Mouse (Mus musculus): ENCODE results near the gene Fcamr.

Fcamr gene

GRCm38 (mm10) chr1:130854819-130855218, 54.1 kb downstream of the Fcamr start:
- DNase-seq (ENCODE audit: low spot score) = no peak

GRCm38 (mm10) chr1:130855723-130856122, 55.0 kb downstream of the Fcamr start:
- no peak for DNase-seq (ENCODE audit: low spot score)

- no peak for DNase-seq (ENCODE audit: low spot score)
Observed at GRCm38 (mm10) chr1:130857456-130857855, 56.8 kb downstream of the Fcamr start.

- DNase-seq (ENCODE audit: low spot score) = no peak
Observed at GRCm38 (mm10) chr1:130864238-130864637, 63.5 kb downstream of the Fcamr start.
